Mouse (Mus musculus): Measurements from ENCODE around the gene Gtf2h5.

Gene Gtf2h5

DNA sequence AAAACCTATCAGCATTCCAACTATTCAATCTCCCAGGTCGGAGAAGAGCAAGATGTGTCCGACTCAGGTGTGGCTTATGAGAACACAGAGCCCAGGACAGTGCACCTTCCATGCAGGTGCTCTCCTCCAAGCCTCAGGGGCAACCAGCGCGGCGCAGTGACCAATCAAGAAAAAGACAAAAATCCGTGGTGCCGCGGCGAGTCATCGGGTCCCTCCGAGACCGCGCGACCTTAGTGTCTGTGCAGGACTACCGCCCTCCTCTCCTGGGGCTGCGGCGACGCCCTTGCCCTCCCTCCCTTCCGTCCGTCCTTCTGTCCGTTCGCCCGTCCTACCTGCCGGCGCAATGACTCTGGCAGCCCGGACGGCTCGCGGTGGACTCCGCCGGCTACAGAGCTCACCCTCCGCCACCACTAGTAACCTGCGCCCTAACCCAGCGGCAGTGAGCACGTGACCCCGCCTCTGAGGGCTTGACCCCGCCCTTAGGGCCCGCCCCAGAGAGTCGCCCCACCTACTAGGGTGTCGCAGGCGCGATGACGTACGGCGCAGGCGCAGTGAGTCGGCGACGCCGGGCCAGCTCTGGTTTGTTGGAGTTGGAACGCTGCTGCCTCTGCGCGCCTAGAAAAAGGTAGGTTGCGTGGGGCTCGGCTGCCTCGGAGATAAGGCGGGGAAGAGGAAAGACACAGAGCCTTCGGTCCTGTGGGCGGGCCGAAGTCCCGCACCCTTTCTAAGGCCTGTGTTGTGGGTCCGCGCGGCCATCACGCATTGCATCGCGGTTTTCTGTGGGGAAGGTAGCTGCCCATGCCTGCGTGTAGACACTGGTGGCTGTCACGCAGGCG, at the start of gene Gtf2h5, which contains the start of gene Serac1:
Gtf2h5 (plus strand) TSS at position 500 of the 836 bp plus-strand sequence.
Serac1 (minus strand) TSS at position 455 of the 836 bp plus-strand sequence.
- peak; percentile 96 for DNase-seq (ENCODE audit: low spot score)

- DNase-seq (ENCODE audit: low spot score) = no peak
These were observed 43.9 kb upstream of the Gtf2h5 start for GRCm38 (mm10) chr17:6035661-6036060.

DNA sequence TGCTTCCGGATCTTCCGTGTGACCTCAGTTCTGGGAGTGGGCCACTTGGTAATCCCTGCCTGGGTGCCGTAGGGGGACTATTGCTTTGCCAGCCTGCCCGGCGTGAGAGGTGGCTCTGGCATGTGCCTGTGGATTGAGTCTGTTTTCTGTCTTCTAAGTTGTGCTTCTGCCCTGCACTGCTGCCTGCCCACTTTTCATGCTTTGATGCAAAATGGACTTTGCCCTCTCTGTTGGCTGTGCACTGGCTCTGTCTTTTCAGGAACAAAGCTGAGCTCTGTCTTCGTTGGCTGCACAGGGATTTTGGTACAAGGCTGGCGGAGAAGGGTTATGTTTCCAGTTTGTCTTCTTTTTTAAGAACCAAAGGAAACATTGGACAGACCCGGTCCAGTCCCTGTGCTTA, 43.1 kb upstream of the Gtf2h5 start:
- DNase-seq (ENCODE audit: low spot score) = no peak

DNA sequence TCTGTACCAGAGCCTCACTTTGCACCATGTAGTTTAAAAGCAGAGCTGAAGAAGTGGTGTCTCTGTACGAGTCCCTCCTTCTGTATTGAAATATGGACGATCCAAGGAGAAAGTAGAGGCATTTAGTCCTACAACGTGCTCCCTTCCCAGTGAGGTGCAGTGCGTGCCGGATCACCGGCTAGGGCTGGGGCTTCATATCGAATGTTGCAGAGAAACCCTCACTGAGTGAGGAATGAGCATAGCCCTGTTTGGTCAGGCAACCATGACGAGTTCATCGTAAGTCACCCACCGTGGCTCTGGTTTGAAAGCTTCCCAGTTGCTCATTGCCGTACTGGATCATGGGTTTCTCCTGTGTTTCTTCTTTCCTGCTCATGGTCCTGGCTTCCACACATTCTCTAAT, 42.7 kb upstream of the Gtf2h5 start:
- no peak for DNase-seq (ENCODE audit: low spot score)

DNA sequence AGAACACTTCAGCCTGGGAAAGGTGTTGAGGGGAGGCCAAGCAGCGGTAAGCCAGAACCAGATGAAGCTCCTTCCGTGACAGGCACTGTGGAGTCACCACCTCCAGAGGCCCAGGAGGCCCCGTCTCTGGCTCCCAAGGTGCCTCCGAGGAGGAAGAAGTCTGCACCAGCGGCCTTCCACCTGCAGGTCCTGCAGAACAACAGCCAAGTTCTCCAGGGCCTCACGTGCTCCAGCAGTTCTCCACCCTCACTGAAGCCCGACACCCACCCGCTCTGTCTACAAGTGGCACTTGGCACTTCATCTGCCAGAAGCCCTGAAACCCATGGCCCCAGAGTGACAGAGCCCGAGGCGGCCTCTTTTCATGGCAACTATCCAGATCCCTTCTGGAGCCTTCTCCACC, 42.1 kb upstream of the Gtf2h5 start:
- no peak for DNase-seq (ENCODE audit: low spot score)

DNA sequence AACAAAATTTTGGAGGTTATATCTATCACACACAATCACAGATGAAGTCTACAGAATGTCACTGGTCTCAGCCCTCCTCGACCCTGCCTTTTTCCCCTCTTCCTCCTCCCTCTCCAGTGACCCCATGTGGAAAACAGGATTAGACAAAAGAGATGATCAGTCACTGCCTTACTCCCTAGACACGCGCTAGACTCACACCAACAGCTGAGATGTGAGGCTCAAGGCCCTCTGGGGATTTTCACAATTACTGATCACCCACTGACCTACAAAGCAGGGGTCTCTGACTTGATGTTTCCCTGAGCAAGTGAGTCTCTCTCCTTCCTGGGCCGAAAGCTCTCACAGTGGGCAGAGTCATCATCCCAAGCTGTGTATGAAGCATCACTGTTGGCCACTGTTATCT, 26.8 kb upstream of the Gtf2h5 start:
- DNase-seq (ENCODE audit: low spot score) = no peak

DNA sequence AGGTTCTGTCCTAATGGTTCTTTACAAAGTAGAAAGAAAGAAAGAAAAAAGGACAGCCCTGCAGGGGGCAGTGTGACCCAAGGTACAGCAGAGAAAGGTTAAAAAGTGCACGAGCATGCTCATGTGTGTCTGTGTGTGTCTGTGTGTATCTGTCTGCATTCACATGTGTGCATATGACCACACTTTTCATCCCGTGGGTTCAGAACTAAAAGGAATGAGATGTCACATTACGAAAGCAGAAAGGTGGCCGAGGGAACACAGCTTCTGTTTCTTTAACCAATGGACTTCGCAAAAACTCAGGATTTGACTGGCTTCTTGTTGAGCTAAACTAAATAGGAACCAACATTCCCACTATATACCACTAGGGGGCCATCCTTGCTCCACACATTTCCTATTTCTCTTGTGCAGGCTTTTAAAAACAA, 24.6 kb upstream of the Gtf2h5 start:
- DNase-seq (ENCODE audit: low spot score) = peak; percentile 72

DNA sequence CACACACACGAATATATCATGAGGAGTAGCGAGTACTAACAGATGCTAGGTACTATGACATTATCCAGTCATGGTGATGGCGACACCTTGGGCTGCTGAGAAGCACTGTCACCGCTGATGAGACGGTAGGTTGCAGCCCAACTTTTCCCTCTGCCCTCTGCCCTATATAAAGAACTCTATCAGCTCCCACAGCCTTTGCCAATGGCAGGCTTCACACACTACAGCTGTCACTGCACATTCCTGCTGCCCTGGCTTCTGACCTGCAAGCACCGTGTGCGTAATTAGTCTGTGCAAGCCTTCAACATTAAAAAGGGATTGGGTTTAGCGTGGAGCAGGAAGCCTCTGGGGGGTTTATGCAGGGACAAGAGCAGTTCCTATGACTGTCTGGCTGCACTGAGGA, 16.8 kb upstream of the Gtf2h5 start:
- no peak for DNase-seq (ENCODE audit: low spot score)

DNA sequence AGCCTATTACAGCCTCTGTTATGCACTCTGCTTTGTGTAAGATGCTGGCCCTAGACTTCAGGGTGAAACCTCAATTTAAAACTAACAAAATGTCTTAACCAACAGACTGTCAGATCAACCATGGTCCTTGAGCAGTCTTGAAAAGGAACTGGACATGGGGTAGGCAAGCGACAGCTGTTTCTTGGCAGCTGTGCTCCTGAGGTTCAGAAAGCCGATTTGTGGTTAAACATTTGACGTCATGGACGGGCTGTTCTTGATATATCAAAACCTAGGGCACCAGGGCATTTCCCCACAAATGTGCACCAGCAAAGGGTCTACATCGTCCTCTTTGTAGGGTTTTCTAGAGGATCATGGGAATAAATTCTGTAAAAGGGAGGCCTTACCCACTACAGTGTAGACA, 16.1 kb upstream of the Gtf2h5 start:
- DNase-seq (ENCODE audit: low spot score) = no peak

DNA sequence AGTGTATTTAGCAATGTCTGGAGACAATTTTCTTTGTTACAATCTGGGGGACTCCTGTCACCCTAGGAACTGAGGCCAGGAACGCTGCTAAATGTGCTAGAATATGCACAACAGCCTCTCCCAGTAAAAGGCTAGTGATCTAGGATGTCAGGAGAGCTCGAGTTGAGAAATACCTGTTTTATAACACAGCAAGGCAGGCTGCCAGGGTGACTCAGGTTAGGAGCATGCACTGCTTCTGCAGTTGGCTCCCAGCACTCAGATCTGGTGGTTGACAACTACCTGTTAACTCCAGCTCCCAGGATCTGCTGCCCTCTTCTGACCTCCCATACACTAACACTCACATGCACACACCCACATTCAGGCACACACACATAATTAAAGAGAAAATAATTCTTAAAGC, 13.6 kb upstream of the Gtf2h5 start:
- DNase-seq (ENCODE audit: low spot score) = no peak

- DNase-seq (ENCODE audit: low spot score) = no peak
These were observed 12.0 kb upstream of the Gtf2h5 start for GRCm38 (mm10) chr17:6067613-6068012.

DNA sequence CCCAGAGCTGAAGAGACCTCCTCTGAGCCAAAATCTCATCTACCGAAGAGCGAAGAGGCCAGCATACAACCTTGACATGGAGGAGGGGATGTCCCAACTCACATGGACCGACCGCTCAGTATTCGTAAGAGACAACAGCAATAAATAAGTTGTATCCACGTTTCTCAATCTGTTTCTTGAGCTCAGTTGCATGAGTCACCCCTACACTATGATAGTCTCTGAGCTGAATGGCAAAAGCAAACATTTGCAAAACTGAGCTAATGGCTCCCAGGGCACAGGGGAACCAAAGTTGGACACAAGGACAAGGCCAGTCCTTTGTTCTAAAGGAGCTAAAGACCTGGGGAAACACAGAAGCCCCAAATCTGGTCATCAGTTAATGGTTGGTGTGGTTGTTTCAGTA, 9.7 kb upstream of the Gtf2h5 start:
- no peak for DNase-seq (ENCODE audit: low spot score)

DNA sequence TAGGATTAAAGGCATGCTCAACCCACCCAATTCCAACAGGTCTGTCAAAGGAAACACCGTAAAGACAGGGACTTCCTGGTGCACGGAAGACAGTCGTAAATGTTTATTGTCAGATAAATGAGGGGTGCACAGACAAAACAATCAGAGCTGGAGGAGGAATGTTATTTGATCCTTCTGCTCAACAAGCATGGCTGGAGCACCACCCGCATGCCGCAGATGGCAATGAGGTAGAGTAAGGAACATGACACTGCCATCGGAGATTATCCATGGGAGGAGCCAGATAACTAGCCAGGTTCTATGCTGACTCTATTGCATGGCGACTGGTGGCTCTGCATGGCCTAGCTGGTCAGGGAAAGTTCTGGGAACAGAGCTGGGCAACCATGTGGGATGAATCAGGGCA, 6.2 kb upstream of the Gtf2h5 start:
- no peak for DNase-seq (ENCODE audit: low spot score)

GRCm38 (mm10) chr17:6083323-6083890, 3.8 kb downstream of the Gtf2h5 start:
- no peak for DNase-seq (ENCODE audit: low spot score)

DNA sequence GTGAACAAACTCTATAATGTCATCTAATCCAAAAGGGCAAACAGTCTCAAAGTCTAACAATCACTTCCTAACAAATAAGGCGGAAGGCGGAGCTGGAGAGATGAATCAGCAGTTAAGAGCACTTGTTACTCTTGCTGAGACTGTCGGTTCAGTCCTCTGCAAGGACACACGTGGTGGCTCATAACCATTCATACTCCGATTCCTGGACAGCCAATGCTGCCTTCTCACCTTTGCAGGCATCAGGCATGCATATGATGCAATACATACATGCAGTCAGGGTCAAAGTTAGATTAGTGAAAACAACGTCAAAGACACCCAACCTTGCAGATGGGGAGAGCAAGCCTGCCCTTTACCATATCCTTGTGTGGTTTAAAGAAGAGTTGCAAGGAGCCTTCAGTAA, 12.0 kb downstream of the Gtf2h5 start:
- no peak for DNase-seq (ENCODE audit: low spot score)

DNA sequence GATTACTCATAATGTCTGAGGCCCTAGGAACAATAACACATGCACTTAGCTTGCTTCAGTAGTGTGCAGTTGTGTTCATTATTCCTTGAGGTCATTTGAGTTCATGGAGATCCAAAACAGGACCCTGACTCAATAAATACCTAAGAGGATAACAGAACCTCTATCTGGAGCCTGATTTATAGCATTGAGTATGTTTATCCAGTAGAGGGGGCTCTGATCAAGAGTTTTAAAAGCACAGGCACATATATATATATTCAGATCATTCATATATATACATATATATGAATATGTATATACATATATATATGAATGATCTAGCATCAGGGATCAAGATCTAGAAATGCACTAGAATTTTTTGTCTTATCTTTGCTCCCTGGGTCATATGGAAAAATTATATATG, 16.0 kb downstream of the Gtf2h5 start:
- no peak for DNase-seq (ENCODE audit: low spot score)

GRCm38 (mm10) chr17:6097884-6098283, 18.3 kb downstream of the Gtf2h5 start:
- DNase-seq (ENCODE audit: low spot score) = peak; percentile 29

- DNase-seq (ENCODE audit: low spot score) = no peak
These were observed 22.7 kb downstream of the Gtf2h5 start for GRCm38 (mm10) chr17:6102287-6102686.

DNA sequence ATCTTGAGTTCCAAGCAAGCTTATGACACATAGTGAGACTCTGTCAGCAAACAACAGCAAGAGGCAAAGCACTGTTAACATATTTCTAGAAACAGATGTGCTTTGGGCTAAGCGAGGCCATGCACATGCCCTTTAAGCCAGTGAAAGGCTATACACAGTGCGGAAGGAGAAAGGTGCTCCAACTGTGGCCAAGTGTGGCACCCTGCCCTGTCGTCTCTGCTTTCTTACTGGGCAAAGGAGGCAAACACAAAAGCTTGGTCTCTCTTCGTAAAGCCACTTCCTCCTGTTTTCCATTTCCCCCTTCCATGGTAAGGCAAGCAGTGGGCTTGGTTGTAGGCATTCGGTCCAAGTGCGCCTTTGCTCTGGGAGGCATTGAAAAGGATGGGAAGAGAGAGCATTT, 24.0 kb downstream of the Gtf2h5 start:
- no peak for DNase-seq (ENCODE audit: low spot score)

DNA sequence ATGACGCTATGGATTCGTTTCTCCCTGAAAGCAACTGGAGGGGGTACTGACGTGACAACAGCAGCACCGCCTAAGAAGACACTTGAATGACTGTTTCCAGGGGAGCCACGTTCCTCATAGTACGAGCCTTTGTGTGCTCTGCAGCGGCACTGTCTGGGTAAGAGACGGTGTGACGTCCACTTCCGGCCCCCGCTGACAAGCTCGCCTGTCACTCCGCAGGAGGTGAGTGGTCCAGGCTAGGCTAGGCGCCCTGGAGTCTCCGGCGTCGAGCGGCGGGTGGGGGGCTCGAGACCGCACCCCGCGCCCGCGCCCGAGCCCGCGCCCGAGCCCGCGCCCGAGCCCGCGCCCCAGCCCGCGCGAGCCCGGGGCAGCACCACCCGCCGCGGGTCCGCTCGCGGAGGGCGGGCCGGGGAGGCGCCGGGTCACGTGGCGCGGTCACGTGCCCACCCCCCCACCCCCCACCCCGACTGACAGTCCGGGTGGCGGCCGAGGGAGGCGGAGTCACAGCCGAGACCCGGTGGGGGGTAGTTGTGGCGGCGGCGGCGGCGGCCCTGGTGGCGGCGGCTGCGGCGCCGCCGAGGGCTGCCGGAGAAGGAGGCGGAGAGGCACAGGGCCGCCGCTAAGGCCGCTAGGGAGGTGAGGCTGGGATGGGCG, 26.9 kb downstream of the Gtf2h5 start, which contains the start of gene Tulp4:
Tulp4 (plus strand) TSS at position 77 of the 654 bp plus-strand sequence.
- DNase-seq (ENCODE audit: low spot score) = peak; percentile 71

- DNase-seq (ENCODE audit: low spot score) = peak; percentile 25
These were observed 27.5 kb downstream of the Gtf2h5 start for GRCm38 (mm10) chr17:6107015-6107601.

- no peak for DNase-seq (ENCODE audit: low spot score)
These were observed 28.6 kb downstream of the Gtf2h5 start for GRCm38 (mm10) chr17:6108175-6108574.

DNA sequence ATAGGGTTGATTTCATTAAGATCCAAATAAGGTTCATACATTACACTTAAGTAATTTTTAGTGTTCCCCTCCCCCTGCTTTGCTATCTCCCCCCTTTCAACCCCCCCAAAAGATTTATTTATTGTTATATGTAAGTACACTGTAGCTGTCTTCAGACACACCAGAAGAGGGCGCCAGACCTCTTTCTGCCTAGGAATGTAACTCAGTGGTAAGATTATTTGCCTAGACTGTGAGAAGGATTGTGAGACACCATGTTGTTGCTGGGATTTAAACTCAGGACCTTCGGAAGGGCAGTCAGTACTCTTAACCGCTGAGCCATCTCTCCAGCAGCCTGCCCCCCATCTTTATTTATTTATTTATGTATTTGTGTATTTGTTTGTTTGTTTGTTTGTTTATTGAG, 31.4 kb downstream of the Gtf2h5 start:
- DNase-seq (ENCODE audit: low spot score) = no peak
